Mouse (Mus musculus): ENCODE results near the gene Gm10488.
"Not testable (repeated sequence)": the region's sequence is repeated elsewhere in the genome, so short reads cannot be mapped to it uniquely, and the experiment has no call there.

Gm10488 gene

DNA sequence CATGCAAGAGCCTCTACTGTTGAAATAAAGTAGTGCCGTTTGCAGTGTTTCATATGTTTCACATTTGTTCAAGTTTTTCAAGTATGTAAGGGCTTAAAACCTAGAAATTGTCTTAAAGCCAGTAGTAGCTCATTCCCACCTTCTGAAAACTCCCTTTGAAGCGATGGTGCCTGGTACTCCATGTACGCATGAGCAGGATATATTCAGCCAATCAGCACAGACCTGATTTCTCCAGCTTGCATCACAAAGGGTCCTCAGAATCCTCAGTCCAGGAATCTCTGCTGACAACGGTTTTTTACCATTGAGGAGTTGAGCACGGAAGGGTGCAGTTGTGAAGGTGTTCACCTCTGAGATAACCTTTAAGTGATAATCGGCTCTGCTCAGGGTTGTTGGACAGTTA lies at the start of gene Gm10488:
Gene Gm10488, plus strand, starts transcription at position 301 of the 400 bp plus-strand sequence.
- DNase-seq (ENCODE audit: extremely low read depth, low read depth, low spot score), result not testable (repeated sequence)
